Mouse (Mus musculus) cerebellum, postnatal 4 days (tissue): ENCODE measurements around the gene Lep.

Experiments used
- DNase-seq, 2 experiments: peaks; one replicate each; pipeline ENCODE4 v3.0.0; 2022; ENCODE audit warnings: low spot score in 2 of 2, mixed read lengths in 1 of 2

Gene Lep

GRCm38 (mm10) chr6:29059846-29060685, at the start of gene Lep:
Lep (plus strand) TSS chr6:29060220.
- no peak for DNase-seq

- DNase-seq, result no peak
Observed at GRCm38 (mm10) chr6:29011651-29012050, 48.4 kb upstream of the Lep start.

GRCm38 (mm10) chr6:29013216-29013615, 46.8 kb upstream of the Lep start:
- no peak for DNase-seq

- peak in 1 of 2 experiments; percentile 29 for DNase-seq
Observed at GRCm38 (mm10) chr6:29016891-29017412, 43.1 kb upstream of the Lep start.

- no peak for DNase-seq
Observed at GRCm38 (mm10) chr6:29019756-29020720, 40.0 kb upstream of the Lep start.

DNA sequence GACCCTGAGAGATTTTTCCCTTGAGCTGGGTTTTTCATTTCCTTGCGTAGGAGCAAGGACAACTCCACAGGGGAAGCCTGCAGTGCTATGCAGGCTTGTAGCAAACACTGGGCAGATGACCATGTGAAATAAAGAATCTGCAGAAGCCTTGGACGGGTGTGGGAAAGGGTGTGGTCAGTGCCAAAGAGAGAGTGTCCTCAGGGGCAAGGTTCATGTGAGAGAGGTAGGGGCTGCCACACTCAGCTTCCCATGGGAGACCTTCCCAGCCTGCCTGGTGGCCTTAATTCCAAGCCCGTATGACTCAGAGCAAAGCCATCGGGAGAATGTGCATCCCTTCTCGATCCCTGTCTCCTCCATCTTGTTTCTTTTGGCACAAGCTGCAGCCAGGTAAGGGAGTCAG, 39.1 kb upstream of the Lep start:
- DNase-seq, result no peak

DNA sequence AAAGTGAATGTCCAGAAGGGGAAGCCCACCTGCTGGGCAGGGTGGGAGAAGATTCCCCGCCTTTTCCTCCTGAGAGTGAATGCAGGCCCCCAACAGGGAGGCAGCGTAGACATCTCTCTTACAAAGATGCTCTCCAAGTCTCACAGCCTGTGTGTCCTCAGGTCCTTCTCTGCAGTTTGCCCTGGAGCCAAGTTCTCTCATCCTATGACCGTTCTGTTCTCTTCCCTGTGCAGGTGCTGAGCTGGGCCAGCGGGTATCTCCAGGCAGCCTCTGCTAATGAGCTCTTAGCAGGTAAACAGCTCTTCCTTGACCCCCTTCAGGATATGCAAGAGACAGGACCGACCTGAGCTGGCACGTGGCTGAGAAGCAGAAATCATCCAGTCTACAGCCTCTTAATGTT, 38.5 kb upstream of the Lep start:
- DNase-seq, result no peak

- DNase-seq, result no peak
Observed at GRCm38 (mm10) chr6:29022115-29022514, 37.9 kb upstream of the Lep start.

DNA sequence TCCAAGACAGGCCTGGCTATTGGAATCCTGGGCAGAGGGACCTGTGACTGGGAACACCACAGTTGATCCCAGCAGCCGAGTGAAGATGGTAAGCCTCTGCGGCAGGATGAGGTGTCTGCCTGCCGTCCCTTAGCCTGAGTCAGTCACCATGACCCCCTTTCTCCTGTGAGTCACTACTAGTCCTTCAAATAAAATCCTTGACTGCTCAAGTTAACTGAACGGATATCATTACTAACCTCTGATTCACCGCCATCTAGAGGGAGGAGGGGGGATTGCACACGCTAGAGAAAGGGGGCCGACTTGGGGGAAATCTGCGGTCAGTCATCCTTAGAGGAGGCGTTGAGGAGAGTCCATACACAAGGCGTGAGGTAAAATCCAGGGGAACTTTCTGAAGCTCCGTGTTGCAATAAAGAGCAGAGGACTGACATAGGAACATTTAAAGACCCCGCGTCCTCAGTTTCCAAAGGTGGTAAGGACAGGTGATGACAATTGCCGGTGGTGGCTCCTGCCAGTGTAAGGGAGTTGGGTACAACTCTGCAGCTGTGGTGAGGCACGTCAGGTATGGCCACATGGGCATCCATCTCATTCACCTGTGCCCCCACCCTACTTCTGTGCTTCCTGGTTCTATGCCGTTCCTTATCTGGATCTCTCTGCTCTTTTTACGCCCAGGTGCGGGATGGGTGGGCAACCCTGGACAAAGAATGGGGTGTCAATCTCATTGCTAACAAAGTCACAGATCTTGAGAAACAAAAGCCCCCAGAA, 36.6 kb upstream of the Lep start:
- peak; percentile 55 to 78 for DNase-seq

DNA sequence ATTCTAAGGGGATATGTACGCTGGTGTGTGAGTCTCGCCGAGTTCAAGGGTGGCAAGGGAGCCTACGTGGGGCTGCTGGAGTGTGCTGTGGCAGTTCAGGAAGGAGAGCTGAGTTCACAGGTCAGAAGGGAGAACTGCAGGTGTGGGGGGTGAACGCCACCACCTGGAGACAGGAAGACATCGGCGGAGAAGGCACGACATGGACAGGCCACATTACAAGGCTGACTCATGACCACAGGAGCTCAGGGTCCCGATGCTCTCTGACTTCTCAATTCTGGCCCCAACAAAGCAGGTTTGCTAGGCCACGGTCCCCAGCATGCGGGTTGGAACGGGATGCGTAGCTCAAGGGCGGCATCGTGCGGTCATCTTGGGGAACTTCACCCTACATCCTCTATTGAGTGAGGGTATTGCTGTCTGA, 36.0 kb upstream of the Lep start:
- peak; percentile 77 to 84 for DNase-seq

- no peak for DNase-seq
Observed at GRCm38 (mm10) chr6:29025796-29026482, 34.1 kb upstream of the Lep start.

- no peak for DNase-seq
Observed at GRCm38 (mm10) chr6:29026766-29027165, 33.3 kb upstream of the Lep start.

DNA sequence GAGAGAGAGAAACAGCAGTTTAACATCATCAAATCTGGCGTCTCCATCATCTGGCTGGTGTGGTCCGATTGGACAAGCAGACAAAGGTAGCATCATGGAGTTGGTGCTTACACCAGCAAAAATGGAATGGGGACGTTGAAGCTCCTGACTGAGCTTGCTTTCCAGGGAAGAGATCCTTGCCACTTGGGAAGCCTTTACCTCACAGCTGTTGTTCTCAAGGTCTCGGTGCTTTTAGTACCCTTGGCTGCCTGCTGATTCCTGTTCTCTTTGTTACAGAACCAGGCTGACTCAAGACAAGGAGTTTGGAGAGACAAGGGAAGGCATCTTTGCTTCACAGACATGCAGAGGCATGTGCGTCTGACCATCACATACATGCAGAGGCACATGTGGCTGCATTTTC, 31.9 kb upstream of the Lep start:
- DNase-seq, result no peak

GRCm38 (mm10) chr6:29029521-29029920, 30.5 kb upstream of the Lep start:
- no peak for DNase-seq

GRCm38 (mm10) chr6:29031216-29031615, 28.8 kb upstream of the Lep start:
- DNase-seq, result peak; percentile 51 to 85

DNA sequence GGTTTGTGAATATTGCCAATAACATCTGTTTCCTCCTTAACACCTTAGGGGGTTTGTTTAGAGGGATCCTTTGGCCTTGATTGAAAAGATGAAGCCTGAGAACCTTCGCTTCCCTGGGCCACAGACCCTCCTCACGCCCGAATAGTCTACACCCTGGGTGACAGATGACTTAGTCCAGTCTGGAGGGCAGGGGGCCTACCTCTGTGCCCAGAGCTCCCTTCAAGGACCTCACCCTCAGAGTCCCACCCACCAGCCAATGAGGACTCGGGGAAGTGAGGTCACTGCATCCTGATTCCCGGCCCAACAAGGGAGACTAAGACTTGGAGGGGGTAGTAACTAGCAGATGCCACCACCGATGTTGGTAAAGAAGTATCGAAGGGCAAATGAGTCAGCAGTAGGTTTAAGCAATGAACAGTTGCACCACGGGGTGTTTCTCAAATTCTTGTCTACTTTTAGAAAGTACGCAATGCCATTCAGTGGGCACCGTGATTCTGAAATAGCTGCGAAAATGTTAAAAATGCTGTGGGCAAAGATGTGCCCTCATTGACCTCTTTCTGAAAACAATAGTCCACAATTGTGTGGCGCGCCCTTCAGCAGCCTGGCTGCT, 28.2 kb upstream of the Lep start:
- no peak for DNase-seq

GRCm38 (mm10) chr6:29032411-29032810, 27.6 kb upstream of the Lep start:
- no peak for DNase-seq

DNA sequence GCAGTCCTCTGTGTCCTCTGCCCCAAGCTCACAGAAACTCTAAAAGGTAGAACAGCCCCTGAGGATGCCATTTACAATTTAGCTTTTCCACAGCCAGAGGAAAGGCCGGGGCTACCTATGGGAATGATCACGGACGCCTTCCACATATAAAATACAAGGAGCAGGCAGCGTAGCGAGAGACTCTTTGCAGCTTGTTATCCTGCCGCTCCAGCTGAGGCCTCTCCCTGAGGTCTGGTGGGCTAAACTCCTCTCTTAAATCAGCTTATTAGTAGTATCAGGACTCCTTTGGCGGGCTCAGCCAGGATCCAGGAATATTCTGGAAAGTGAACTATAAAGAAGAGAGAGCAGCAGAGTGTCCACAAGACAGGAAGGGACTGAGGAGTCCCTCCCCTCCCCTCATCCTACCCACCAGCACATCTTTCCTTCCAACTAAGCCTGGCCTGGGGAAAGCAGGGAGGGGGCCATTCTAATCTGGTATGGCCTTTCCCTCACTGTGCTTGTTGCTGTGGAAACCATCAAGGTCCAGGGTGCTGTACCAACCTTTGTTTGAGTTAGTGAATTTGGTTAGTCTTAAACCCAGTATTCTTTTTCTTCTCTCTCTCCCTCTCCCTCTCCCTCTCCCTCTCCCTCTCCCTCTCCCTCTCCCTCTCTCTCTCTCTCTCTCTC, 25.9 kb upstream of the Lep start:
- DNase-seq, result no peak

- peak in 1 of 2 experiments; percentile 35 for DNase-seq
Observed at GRCm38 (mm10) chr6:29036698-29037097, 23.3 kb upstream of the Lep start.

GRCm38 (mm10) chr6:29040266-29040665, 19.8 kb upstream of the Lep start:
- no peak for DNase-seq
